In genomic region chr8:94983146-94983545, GRCm38 (mm10) we compare ENCODE assay signal across 11 mouse cellular contexts. TPM values are rescaled to one million over a fixed set of nuclear protein-coding genes. Genes with fewer than 3 reads are reported as not detected.
DNase-seq lines count a peak whose midpoint lies in the region; ATAC-seq and TF ChIP-seq lines count a peak whose summit lies in the region.
"Had no signal": no experiment of that assay in that cellular context is flagged by ENCODE, and none has a peak within 500 bp of the region (broad histone marks: within the 10 kb centered on the region; RNA-seq: fewer than 3 reads in every experiment).

No protein-coding gene starts in this region.

- no peak for ATAC-seq in forebrain, postnatal 0 days
- ATAC-seq in lung, embryonic 16.5 days (ENCODE audit: low read depth): no peak
- ATAC-seq in neural tube, embryonic 15.5 days (ENCODE audit: low FRiP score): no peak

- H3K4me2 ChIP-seq in forebrain, postnatal 0 days (ENCODE audit: low read depth): no peak overlapping the region
- H3K4me2 ChIP-seq in lung, embryonic 16.5 days (ENCODE audit: low read depth, low read length): peak overlapping the region; percentile 3; the same call in 1 of the 2 replicates
- peak overlapping the region; percentile 40 for H3K4me2 ChIP-seq in neural tube, embryonic 15.5 days

- peak overlapping the region; percentile 85 for H3K27ac ChIP-seq in forebrain, embryonic 10.5 days
- H3K27ac ChIP-seq in forebrain, postnatal 0 days (ENCODE audit: low read depth, low read length): no peak overlapping the region
- H3K27ac ChIP-seq in lung, embryonic 16.5 days (ENCODE audit: low read length): peak overlapping the region; percentile 52; the same call in 1 of the 2 replicates
- H3K27ac ChIP-seq in neural tube, embryonic 15.5 days (replicated peaks): peak overlapping the region; percentile 69; the same call in 1 of the 2 replicates

- no peaks in the 10 kb centered on the region for H3K36me3 ChIP-seq in forebrain, embryonic 10.5 days (replicated peaks)
- H3K36me3 ChIP-seq in forebrain, postnatal 0 days (ENCODE audit: insufficient read depth): no peaks in the 10 kb centered on the region
- no peaks in the 10 kb centered on the region for H3K36me3 ChIP-seq in lung, embryonic 16.5 days (ENCODE audit: control insufficient read depth, insufficient read depth, low read length)
- H3K36me3 ChIP-seq in neural tube, embryonic 15.5 days: no peaks in the 10 kb centered on the region

- peak; percentile 36 for DNase-seq in forebrain, embryonic 10.5 days (ENCODE audit: extremely low spot score, low spot score)
- no peak for DNase-seq in forebrain, postnatal 0 days
- no peak for DNase-seq in lung, postnatal 25 days (ENCODE audit: low spot score)
- peak; percentile 23 for DNase-seq in kidney, postnatal 10 days
- DNase-seq in embryo, embryonic 11 days: no peak
- no peak for DNase-seq in right cerebral cortex, postnatal 10 days (ENCODE audit: low spot score in 2 of 2)
- DNase-seq: cerebellum, adult 11 months had no signal

- H3K27me3 ChIP-seq in forebrain, embryonic 10.5 days (ENCODE audit: poor library complexity, severe bottlenecking): peaks cover 20% of the 10 kb centered on the region
- H3K27me3 ChIP-seq in forebrain, postnatal 0 days (ENCODE audit: insufficient read depth, low read length): no peaks in the 10 kb centered on the region
- H3K27me3 ChIP-seq in lung, embryonic 16.5 days (ENCODE audit: control insufficient read depth, insufficient read depth, low read depth, low read length): no peaks in the 10 kb centered on the region
- H3K27me3 ChIP-seq in neural tube, embryonic 15.5 days (replicated peaks): no peaks in the 10 kb centered on the region

- H3K4me1 ChIP-seq in forebrain, embryonic 10.5 days: peaks cover 82% of the 10 kb centered on the region
- peaks cover 35% of the 10 kb centered on the region for H3K4me1 ChIP-seq in forebrain, postnatal 0 days (ENCODE audit: insufficient read depth)
- peaks cover 40% of the 10 kb centered on the region for H3K4me1 ChIP-seq in lung, embryonic 16.5 days (replicated peaks; ENCODE audit: control insufficient read depth, insufficient read depth, low read length)
- peaks cover 64% of the 10 kb centered on the region for H3K4me1 ChIP-seq in neural tube, embryonic 15.5 days

- 23% methylated on average over 5 of the region's 5 CpGs for WGBS in forebrain, embryonic 10.5 days
- 16% methylated on average over 5 of the region's 5 CpGs for WGBS in forebrain, postnatal 0 days
- WGBS in lung, embryonic 16.5 days: 1% methylated on average over 4 of the region's 5 CpGs
- 12% methylated on average over 5 of the region's 5 CpGs for WGBS in neural tube, embryonic 15.5 days

- no peaks in the 10 kb centered on the region for H3K9me3 ChIP-seq in forebrain, embryonic 10.5 days
- H3K9me3 ChIP-seq in forebrain, postnatal 0 days (ENCODE audit: low read length): no peaks in the 10 kb centered on the region
- no peaks in the 10 kb centered on the region for H3K9me3 ChIP-seq in lung, embryonic 16.5 days (ENCODE audit: control insufficient read depth, low read length)
- H3K9me3 ChIP-seq in neural tube, embryonic 15.5 days (replicated peaks): no peaks in the 10 kb centered on the region

- TF ChIP-seq CTCF in forebrain, postnatal 0 days (IDR thresholded peaks at IDR 0.05; ENCODE audit: low read depth): no peak

- H3K4me3 ChIP-seq in forebrain, embryonic 10.5 days: 0 out of 2 replicates have a peak overlapping the region, but pooled peaks have one; percentile 36
- no peak overlapping the region for H3K4me3 ChIP-seq in forebrain, postnatal 0 days (ENCODE audit: low read depth, low read length)
- H3K4me3 ChIP-seq in lung, embryonic 16.5 days (ENCODE audit: low read length): no peak overlapping the region
- no peak overlapping the region for H3K4me3 ChIP-seq in neural tube, embryonic 15.5 days (replicated peaks)

- no peak overlapping the region for H3K9ac ChIP-seq in forebrain, postnatal 0 days
- H3K9ac ChIP-seq in lung, embryonic 16.5 days (ENCODE audit: low read length): no peak overlapping the region
- H3K9ac ChIP-seq in neural tube, embryonic 15.5 days (replicated peaks): no peak overlapping the region

RNA-seq across cellular contexts. Expression of gene Adgrg1, which starts 8.6 kb away (rescaled TPM):
- 94.8 and 107 TPM in 2 replicates for polyA plus RNA-seq in forebrain, embryonic 10.5 days (2016; fragmentation: Nextera tagmentation; extraction: Ambion mirVana)
- total RNA-seq in forebrain, postnatal 0 days (2014; rRNA removed): 107 and 188 TPM in 2 replicates
- 79.8 and 101 TPM in 2 replicates for polyA plus RNA-seq in forebrain, postnatal 0 days (2015; fragmentation: Nextera tagmentation; extraction: Ambion mirVana)
- 39.8 and 42.9 TPM in 2 replicates for polyA plus RNA-seq in lung, embryonic 16.5 days (2015; fragmentation: Nextera tagmentation; extraction: Ambion mirVana)
- 80.9 and 96.9 TPM in 2 replicates for polyA plus RNA-seq in neural tube, embryonic 15.5 days (2015; fragmentation: Nextera tagmentation; extraction: Ambion mirVana)

RNA-seq across cellular contexts. Expression of gene Adgrg3, which starts 34.3 kb away (rescaled TPM):
- polyA plus RNA-seq in forebrain, embryonic 10.5 days (2016; fragmentation: Nextera tagmentation; extraction: Ambion mirVana): 4.9 and 5.2 TPM in 2 replicates
- 0.67 and 1.2 TPM in 2 replicates for total RNA-seq in forebrain, postnatal 0 days (2014; rRNA removed)
- polyA plus RNA-seq in forebrain, postnatal 0 days (2015; fragmentation: Nextera tagmentation; extraction: Ambion mirVana): 0.47 and 0.69 TPM in 2 replicates
- polyA plus RNA-seq in lung, embryonic 16.5 days (2015; fragmentation: Nextera tagmentation; extraction: Ambion mirVana): 4.7 TPM in 2 replicates
- polyA plus RNA-seq in neural tube, embryonic 15.5 days (2015; fragmentation: Nextera tagmentation; extraction: Ambion mirVana): 0.95 and 4.7 TPM in 2 replicates

RNA-seq across cellular contexts. Expression of gene Adgrg5, which starts 59.7 kb away (rescaled TPM):
- polyA plus RNA-seq in forebrain, embryonic 10.5 days (2016; fragmentation: Nextera tagmentation; extraction: Ambion mirVana): 0.43 and 0.62 TPM in 2 replicates
- 0.10 TPM in 1 of 2 replicates, not detected in the other for total RNA-seq in forebrain, postnatal 0 days (2014; rRNA removed)
- 0.06 and 0.12 TPM in 2 replicates for polyA plus RNA-seq in forebrain, postnatal 0 days (2015; fragmentation: Nextera tagmentation; extraction: Ambion mirVana)
- 0.15 and 0.73 TPM in 2 replicates for polyA plus RNA-seq in lung, embryonic 16.5 days (2015; fragmentation: Nextera tagmentation; extraction: Ambion mirVana)
- polyA plus RNA-seq in neural tube, embryonic 15.5 days (2015; fragmentation: Nextera tagmentation; extraction: Ambion mirVana): 0.28 and 1.3 TPM in 2 replicates
- polyA plus RNA-seq: erythroblast, embryonic 14.5 days; myocyte had no signal

Comparison
In these comparisons a context has a peak if more than half of its experiments do, and no peak if none do; other contexts are left out.
1. DNase-seq: peak in forebrain, embryonic 10.5 days (single experiment) and kidney, postnatal 10 days (single experiment); none in forebrain, postnatal 0 days (single experiment), lung, postnatal 25 days (single experiment), embryo, embryonic 11 days (single experiment) and right cerebral cortex, postnatal 10 days (0 of 2).